Mouse (Mus musculus) embryonic fibroblast, embryonic 13.5 days (primary cell): ENCODE data around the gene Med17. TPM values are rescaled to one million over a fixed set of nuclear protein-coding genes. Genes with fewer than 3 reads are reported as not detected.

Source experiments
- H3K27ac ChIP-seq: 2 replicates; pipeline ENCODE4 v1.5.1; 2012; ENCODE audit warnings: low read length, control low read depth, inconsistent platforms; ENCODE audit not compliant: insufficient read depth
- H3K4me1 ChIP-seq: 2 replicates; pipeline ENCODE4 v1.6.1; 2011; ENCODE audit warnings: low read length; ENCODE audit not compliant: control insufficient read depth, insufficient read depth
- H3K4me3 ChIP-seq: 2 replicates; pipeline ENCODE4 v1.5.1; 2011; ENCODE audit warnings: mild to moderate bottlenecking, control low read depth, low read length; ENCODE audit not compliant: insufficient read depth
- CTCF ChIP-seq: IDR thresholded peaks from 2 replicates; pipeline ENCODE4 v1.5.1; 2011; ENCODE audit warnings: mild to moderate bottlenecking, control low read depth, low read length, moderate library complexity, borderline replicate concordance; ENCODE audit not compliant: insufficient read depth
- POLR2A ChIP-seq: IDR thresholded peaks from 2 replicates; pipeline ENCODE4 v1.6.1; 2011; ENCODE audit warnings: low read depth, mild to moderate bottlenecking, control low read depth, low read length, moderate library complexity
- polyA plus RNA-seq: library from polyadenylated mRNA; stranded (reverse); fragments of >200 nt; gene quantifications from 2 replicates; pipeline ENCODE4 v1.2.4, GENCODE M21; 2011; ENCODE audit warnings: low read depth; ENCODE audit not compliant: missing spikeins, insufficient read length

Gene Med17
- polyA plus RNA-seq, 1 experiment: 45.7 TPM

- Histone ChIP-seq H3K4me3 (no peak overlapping the region), H3K27ac (no peak overlapping the region), H3K4me1 (no peaks in the 10 kb centered on the region)
- no peak for TF ChIP-seq POLR2A
- no peak for TF ChIP-seq CTCF
These were observed 17.4 kb upstream of the Med17 start for GRCm38 (mm10) chr9:15297112-15297511.

GRCm38 (mm10) chr9:15289251-15289650 lies 9.5 kb upstream of the Med17 start:
- Histone ChIP-seq H3K4me3 (no peak overlapping the region), H3K4me1 (no peaks in the 10 kb centered on the region), H3K27ac (no peak overlapping the region)
- TF ChIP-seq POLR2A (no peak), CTCF (no peak)

GRCm38 (mm10) chr9:15288402-15288801 lies 8.7 kb upstream of the Med17 start:
- TF ChIP-seq POLR2A: no peak
- TF ChIP-seq CTCF: no peak
- Histone ChIP-seq H3K4me3 (no peak overlapping the region), H3K27ac (no peak overlapping the region), H3K4me1 (no peaks in the 10 kb centered on the region)

GRCm38 (mm10) chr9:15287846-15288245 lies 8.1 kb upstream of the Med17 start:
- no peak overlapping the region for H3K4me3 ChIP-seq
- TF ChIP-seq CTCF (no peak), POLR2A (no peak)

GRCm38 (mm10) chr9:15285443-15285842 lies 5.7 kb upstream of the Med17 start:
- Histone ChIP-seq H3K4me3 (no peak overlapping the region), H3K4me1 (no peaks in the 10 kb centered on the region; the same call in 1 of the 2 replicates), H3K27ac (no peak overlapping the region)
- no peak for TF ChIP-seq POLR2A
- no peak for TF ChIP-seq CTCF

More at GRCm38 (mm10) chr9:15287846-15288245, 8.1 kb upstream of the Med17 start:
- Histone ChIP-seq H3K4me1 (no peaks in the 10 kb centered on the region), H3K27ac (no peak overlapping the region)

- Histone ChIP-seq H3K4me3 (peak overlapping the region; percentile 53), H3K4me1 (no peaks in the 10 kb centered on the region; the same call in 1 of the 2 replicates), H3K27ac (no peak overlapping the region)
- TF ChIP-seq CTCF (no peak), POLR2A (no peak)
These were observed 754 bp upstream of the Med17 start for GRCm38 (mm10) chr9:15280491-15280879.

- TF ChIP-seq CTCF (no peak), POLR2A (no peak)
- Histone ChIP-seq H3K4me3 (peak overlapping the region; percentile 92), H3K27ac (peak overlapping the region; percentile 73; the same call in 1 of the 2 replicates), H3K4me1 (no peaks in the 10 kb centered on the region; the same call in 1 of the 2 replicates)
These were observed 537 bp downstream of the Med17 start for GRCm38 (mm10) chr9:15279139-15279648.

GRCm38 (mm10) chr9:15278343-15278742 lies 1.4 kb downstream of the Med17 start:
- H3K4me3 ChIP-seq: peak overlapping the region; percentile 17
- H3K4me1 ChIP-seq: no peaks in the 10 kb centered on the region; the same call in 1 of the 2 replicates
- no peak for TF ChIP-seq POLR2A
- TF ChIP-seq CTCF: no peak
- no peak overlapping the region for H3K27ac ChIP-seq

GRCm38 (mm10) chr9:15276855-15277254 lies 2.9 kb downstream of the Med17 start:
- TF ChIP-seq POLR2A: no peak
- TF ChIP-seq CTCF: no peak
- Histone ChIP-seq H3K4me3 (no peak overlapping the region), H3K4me1 (no peaks in the 10 kb centered on the region; the same call in 1 of the 2 replicates), H3K27ac (no peak overlapping the region)

GRCm38 (mm10) chr9:15273981-15274380 lies 5.8 kb downstream of the Med17 start:
- TF ChIP-seq POLR2A: no peak
- TF ChIP-seq CTCF: no peak
- H3K27ac ChIP-seq: no peak overlapping the region
- no peak overlapping the region for H3K4me3 ChIP-seq
- H3K4me1 ChIP-seq: no peaks in the 10 kb centered on the region
